Mouse (Mus musculus) forebrain, embryonic 16.5 days (tissue): ENCODE data around the gene Zfp938. TPM values are rescaled to one million over a fixed set of nuclear protein-coding genes. Genes with fewer than 3 reads are reported as not detected.
A peak's percentile ranks its signal among the peaks of the same experiment; 100 is the strongest.

Experiments
- ATAC-seq: fragments of 200-750 bp; cut with Nextera tagmentation; 2 replicates; pipeline ENCODE4 v1.8.0; 2017; ENCODE audit warnings: mild to moderate bottlenecking, moderate library complexity
- H3K27ac ChIP-seq: fragments of 300-500 bp; sonication (generic); 2 replicates; pipeline ENCODE4 v1.5.1; 2014; ENCODE audit warnings: low read length, control low read depth
- H3K27me3 ChIP-seq: fragments of 300-500 bp; sonication (generic); replicated peaks from 2 replicates; pipeline ENCODE4 v1.6.1; 2014; ENCODE audit warnings: low read length; ENCODE audit not compliant: control insufficient read depth, insufficient read depth
- H3K36me3 ChIP-seq: fragments of 300-500 bp; sonication (generic); 2 replicates; pipeline ENCODE4 v1.6.1; 2014; ENCODE audit not compliant: control insufficient read depth, insufficient read depth
- H3K4me1 ChIP-seq: fragments of 300-500 bp; sonication (generic); replicated peaks from 2 replicates; pipeline ENCODE4 v1.6.1; 2014; ENCODE audit warnings: low read length; ENCODE audit not compliant: control insufficient read depth, insufficient read depth
- H3K4me2 ChIP-seq: fragments of 300-500 bp; sonication (generic); 2 replicates; pipeline ENCODE4 v1.6.1; 2014; ENCODE audit warnings: mild to moderate bottlenecking, low read length, control low read depth
- H3K4me3 ChIP-seq: fragments of 300-500 bp; sonication (generic); replicated peaks from 2 replicates; pipeline ENCODE4 v1.5.1; 2014; ENCODE audit warnings: mild to moderate bottlenecking, low read length, control low read depth
- H3K9ac ChIP-seq: fragments of 300-500 bp; sonication (generic); replicated peaks from 2 replicates; pipeline ENCODE4 v1.6.1; 2014; ENCODE audit warnings: low read depth, low read length, control low read depth
- H3K9me3 ChIP-seq: fragments of 300-500 bp; sonication (generic); 2 replicates; pipeline ENCODE4 v1.6.1; 2016; ENCODE audit warnings: low read length; ENCODE audit not compliant: control insufficient read depth
- WGBS: fragments of 180-500 bp; shearing (Covaris S2); extraction: QIAGEN DNeasy Blood & Tissue Kit; methylation state at CpG from one replicate; pipeline ENCODE4 v1.1.7; 2014; 5-methylcytosine and 5-hydroxymethylcytosine counted together
- polyA plus RNA-seq: library from polyadenylated mRNA; unstranded; fragments of >200 nt; fragmentation: Nextera tagmentation; extraction: Ambion mirVana; gene quantifications from 2 replicates; pipeline ENCODE4 v1.2.1, GENCODE M21; 2015

Gene Zfp938
- polyA plus RNA-seq, result 24.2 and 26.6 TPM in 2 replicates

GRCm38 (mm10) chr10:82240742-82241400 lies at the start of gene Zfp938:
TSS of gene Zfp938 (minus strand) at chr10:82241280.
- H3K9ac ChIP-seq, result peak within 1 kb of the TSS; percentile 82
- peak; percentile 100 for ATAC-seq
- WGBS, result 1% methylated on average over 27 of the region's 27 CpGs

DNA sequence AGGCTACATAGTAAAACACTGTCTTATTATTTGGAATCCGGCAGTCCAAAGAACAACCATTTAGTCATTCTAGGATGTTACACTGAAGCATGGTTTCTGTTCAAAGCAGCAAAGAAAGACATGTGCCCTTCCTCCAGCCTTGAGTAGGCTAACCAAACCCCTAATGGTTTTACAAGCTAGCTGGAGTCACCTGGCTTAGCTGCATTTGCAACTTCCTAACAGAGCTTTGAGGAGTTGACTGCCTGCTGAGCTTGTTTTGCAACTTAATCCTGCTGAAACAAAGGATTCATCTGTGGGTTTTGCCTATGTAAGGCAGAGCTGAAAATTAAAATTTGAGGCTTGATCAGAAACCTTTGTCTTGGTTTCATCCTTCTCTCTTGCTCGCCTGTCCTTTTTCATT lies 16.3 kb upstream of the Zfp938 start:
- H3K9me3 ChIP-seq, result no peaks in the 10 kb centered on the region; the same call in 1 of the 2 replicates
- no peaks in the 10 kb centered on the region for H3K36me3 ChIP-seq
- no peaks in the 10 kb centered on the region for H3K27me3 ChIP-seq
- H3K27ac ChIP-seq, result no peak overlapping the region
- H3K4me1 ChIP-seq, result no peaks in the 10 kb centered on the region
- WGBS, result 86% methylated on average over 2 of the region's 2 CpGs
- no peak overlapping the region for H3K4me2 ChIP-seq
- H3K9ac ChIP-seq, result no peak overlapping the region
- H3K4me3 ChIP-seq, result no peak overlapping the region
- ATAC-seq, result no peak

More at GRCm38 (mm10) chr10:82240742-82241400, at the start of gene Zfp938:
- H3K27me3 ChIP-seq, result no peaks in the 10 kb centered on the region
- H3K36me3 ChIP-seq, result peaks cover 2% of the 10 kb centered on the region; the same call in 1 of the 2 replicates
- peak within 1 kb of the TSS; percentile 84 for H3K27ac ChIP-seq
- H3K4me1 ChIP-seq, result peaks cover 9% of the 10 kb centered on the region
- H3K9me3 ChIP-seq, result peaks cover 17% of the 10 kb centered on the region; the same call in 1 of the 2 replicates
- H3K4me2 ChIP-seq, result peak within 1 kb of the TSS; percentile 69
- H3K4me3 ChIP-seq, result peak within 1 kb of the TSS; percentile 66

GRCm38 (mm10) chr10:82245021-82245420 lies 3.9 kb upstream of the Zfp938 start:
- Histone ChIP-seq H3K4me1 (peaks cover 7% of the 10 kb centered on the region), H3K9me3 (no peaks in the 10 kb centered on the region), H3K4me2 (no peak overlapping the region), H3K27me3 (no peaks in the 10 kb centered on the region), H3K9ac (no peak overlapping the region), H3K27ac (no peak overlapping the region), H3K36me3 (no peaks in the 10 kb centered on the region), H3K4me3 (no peak overlapping the region)
- no peak for ATAC-seq

- WGBS, result 70% methylated on average over 5 of the region's 5 CpGs
- ATAC-seq, result no peak
- H3K4me3 ChIP-seq, result peak overlapping the region; percentile 66
- H3K4me2 ChIP-seq, result peak overlapping the region; percentile 69
- no peaks in the 10 kb centered on the region for H3K27me3 ChIP-seq
- peaks cover 9% of the 10 kb centered on the region for H3K4me1 ChIP-seq
- H3K27ac ChIP-seq, result peak overlapping the region; percentile 84
- peak overlapping the region; percentile 82 for H3K9ac ChIP-seq
- peaks cover 14% of the 10 kb centered on the region; the same call in 1 of the 2 replicates for H3K9me3 ChIP-seq
- H3K36me3 ChIP-seq, result peaks cover under 1% of the 10 kb centered on the region; the same call in 1 of the 2 replicates
Observed at GRCm38 (mm10) chr10:82241401-82241788, 315 bp upstream of the Zfp938 start.

- Histone ChIP-seq H3K4me2 (peak overlapping the region; percentile 73), H3K27me3 (no peaks in the 10 kb centered on the region), H3K4me1 (peaks cover 8% of the 10 kb centered on the region), H3K9ac (peak overlapping the region; percentile 80), H3K4me3 (peak overlapping the region; percentile 69), H3K27ac (peak overlapping the region; percentile 97), H3K36me3 (no peaks in the 10 kb centered on the region), H3K9me3 (no peaks in the 10 kb centered on the region; the same call in 1 of the 2 replicates)
- ATAC-seq, result peak; percentile 100
- WGBS, result 5% methylated on average over 47 of the region's 47 CpGs
Observed at GRCm38 (mm10) chr10:82178257-82179064, 62.6 kb downstream of the Zfp938 start.

Other genes starting within 250 kb of the Zfp938 start
- gene Zfp873, start 193.2 kb downstream of the Zfp938 start, polyA plus RNA-seq, result 17.6 and 20.6 TPM in 2 replicates
- 8.0 and 10.0 TPM in 2 replicates for gene BC024063, start 157.9 kb downstream of the Zfp938 start, polyA plus RNA-seq
- 9.3 and 10.8 TPM in 2 replicates for gene AU041133, start 113.3 kb downstream of the Zfp938 start, polyA plus RNA-seq
- not detected in 2 replicates for gene 4932415D10Rik, start 75.3 kb upstream of the Zfp938 start, polyA plus RNA-seq
- 9.3 and 14.5 TPM in 2 replicates for gene Gm4924, start 113.0 kb upstream of the Zfp938 start, polyA plus RNA-seq